Mouse (Mus musculus) midbrain, embryonic 15.5 days (tissue): ENCODE measurements around the gene March4. TPM values are rescaled to one million over a fixed set of nuclear protein-coding genes. Genes with fewer than 3 reads are reported as not detected.

ENCODE experiments used
- ATAC-seq: fragments of 200-750 bp; cut with Nextera tagmentation; replicated peaks from 2 replicates; pipeline ENCODE4 v1.8.0; 2017; ENCODE audit warnings: moderate TSS enrichment
- H3K27ac ChIP-seq: fragments of 300-500 bp; sonication (generic); 2 replicates; pipeline ENCODE4 v1.5.1; 2015; ENCODE audit warnings: mild to moderate bottlenecking, inconsistent platforms
- H3K27me3 ChIP-seq: fragments of 300-500 bp; sonication (generic); replicated peaks from 2 replicates; pipeline ENCODE4 v1.6.1; 2015; ENCODE audit warnings: inconsistent platforms
- H3K36me3 ChIP-seq: fragments of 300-500 bp; sonication (generic); replicated peaks from 2 replicates; pipeline ENCODE4 v1.6.1; 2015; ENCODE audit warnings: inconsistent platforms
- H3K4me1 ChIP-seq: fragments of 300-500 bp; sonication (generic); 2 replicates; pipeline ENCODE4 v1.6.1; 2015; ENCODE audit warnings: inconsistent platforms
- H3K4me2 ChIP-seq: fragments of 300-500 bp; sonication (generic); 2 replicates; pipeline ENCODE4 v1.6.1; 2015; ENCODE audit warnings: inconsistent platforms, mild to moderate bottlenecking, moderate library complexity
- H3K4me3 ChIP-seq: fragments of 300-500 bp; sonication (generic); 2 replicates; pipeline ENCODE4 v1.5.1; 2015; ENCODE audit warnings: mild to moderate bottlenecking, inconsistent platforms
- H3K9ac ChIP-seq: fragments of 300-500 bp; sonication (generic); 2 replicates; pipeline ENCODE4 v1.6.1; 2015; ENCODE audit warnings: mild to moderate bottlenecking, inconsistent platforms
- H3K9me3 ChIP-seq: fragments of 300-500 bp; sonication (generic); 2 replicates; pipeline ENCODE4 v1.6.1; 2016; ENCODE audit warnings: inconsistent platforms
- WGBS: fragments of 180-500 bp; shearing (Covaris S2); methylation state at CpG from one replicate; pipeline ENCODE4 v1.1.7; 2015; ENCODE audit warnings: mixed read lengths; 5-methylcytosine and 5-hydroxymethylcytosine counted together
- polyA plus RNA-seq: library from polyadenylated mRNA; unstranded; fragments of >200 nt; fragmentation: Nextera tagmentation; extraction: Ambion mirVana; gene quantifications from 2 replicates; pipeline ENCODE4 v1.2.1, GENCODE M21; 2015

The March4 gene
- polyA plus RNA-seq, 1 experiment from 2014 or later: 7.9 TPM

DNA sequence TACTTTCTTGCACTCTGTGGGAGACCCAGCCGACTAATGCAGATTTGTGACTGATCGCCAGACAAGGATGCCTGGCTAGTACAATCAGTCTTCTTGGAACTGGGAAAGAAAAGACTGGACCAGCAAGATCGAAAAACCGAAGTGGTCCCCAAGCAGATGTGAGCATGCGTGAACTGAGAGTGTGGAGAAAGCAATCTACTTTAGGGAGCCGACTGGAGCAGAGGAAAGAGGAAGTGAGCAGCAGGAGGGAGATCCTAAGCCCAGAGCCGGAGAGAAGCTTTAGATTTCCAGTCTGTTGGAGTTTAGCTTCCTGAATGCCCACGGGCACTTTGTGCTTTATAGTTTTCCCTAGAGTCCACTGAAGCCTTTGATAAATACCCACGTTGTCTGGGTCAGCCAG lies 30.3 kb upstream of the March4 start:
- Histone ChIP-seq H3K9me3 (no peaks in the 10 kb centered on the region), H3K27ac (peak overlapping the region; percentile 40), H3K9ac (no peak overlapping the region), H3K4me2 (peak overlapping the region; percentile 40), H3K4me1 (peaks cover 5% of the 10 kb centered on the region), H3K4me3 (peak overlapping the region; percentile 28), H3K27me3 (no peaks in the 10 kb centered on the region), H3K36me3 (no peaks in the 10 kb centered on the region)
- ATAC-seq: peak; percentile 67; the same call in 1 of the 2 replicates
- WGBS: 23% methylated on average over 9 of the region's 9 CpGs

DNA sequence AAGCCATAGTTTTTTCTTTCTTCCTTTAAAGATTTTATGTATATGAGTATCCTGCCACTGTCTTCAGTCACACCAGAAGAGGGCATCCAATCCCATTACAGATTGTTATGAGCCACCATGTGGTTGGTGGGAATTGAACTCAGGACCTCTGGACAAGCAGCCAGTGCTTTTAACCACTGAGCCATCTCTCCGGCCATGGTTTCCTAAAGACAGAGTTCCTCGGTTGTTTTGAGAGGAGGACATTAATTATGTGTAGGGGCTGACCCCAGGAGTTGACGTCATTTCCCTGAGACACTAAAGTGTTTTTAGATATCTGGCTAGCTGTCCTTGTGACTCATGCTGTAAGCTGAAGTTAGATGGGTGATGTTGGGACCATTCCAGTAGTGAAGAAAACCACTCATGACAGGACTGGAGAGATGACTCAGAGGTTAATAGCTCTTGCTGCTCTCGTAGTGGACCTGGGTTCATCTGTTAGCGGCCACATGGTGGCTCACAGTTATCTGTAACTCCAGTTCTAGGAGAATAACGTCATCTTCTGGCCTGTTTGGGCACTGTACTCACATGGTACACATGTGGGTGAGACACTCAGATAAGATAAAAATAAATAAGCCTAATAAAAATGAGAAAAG lies 27.7 kb upstream of the March4 start:
- H3K36me3 ChIP-seq: no peaks in the 10 kb centered on the region
- no peak overlapping the region for H3K9ac ChIP-seq
- ATAC-seq: no peak
- H3K9me3 ChIP-seq: no peaks in the 10 kb centered on the region
- no peaks in the 10 kb centered on the region for H3K27me3 ChIP-seq
- H3K4me3 ChIP-seq: no peak overlapping the region
- H3K4me2 ChIP-seq: no peak overlapping the region
- no peak overlapping the region for H3K27ac ChIP-seq
- H3K4me1 ChIP-seq: peaks cover 5% of the 10 kb centered on the region
- 86% methylated on average over 6 of the region's 6 CpGs for WGBS

DNA sequence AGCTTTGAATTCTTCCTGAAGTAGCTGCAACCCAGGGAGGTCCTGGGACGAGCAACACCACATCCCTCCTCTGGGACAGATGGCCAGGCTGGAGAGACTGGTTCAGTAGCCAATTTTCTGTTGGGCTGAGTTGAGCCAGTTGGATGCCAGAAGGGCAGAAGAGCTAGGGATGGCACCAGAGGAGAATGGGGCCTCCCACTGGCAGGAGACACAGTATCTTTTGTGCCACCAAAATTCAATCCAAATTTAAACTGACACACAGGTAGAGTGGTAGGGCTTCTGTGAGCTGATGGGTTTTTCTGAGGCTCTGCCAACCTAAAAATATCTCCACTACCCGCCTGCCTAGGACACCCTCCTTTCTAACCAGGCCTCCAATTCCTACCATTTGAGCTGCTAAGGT lies 21.9 kb upstream of the March4 start:
- no peaks in the 10 kb centered on the region for H3K9me3 ChIP-seq
- no peaks in the 10 kb centered on the region for H3K4me1 ChIP-seq
- H3K9ac ChIP-seq: no peak overlapping the region
- WGBS: 66% methylated on average over 2 of the region's 2 CpGs
- no peak overlapping the region for H3K27ac ChIP-seq
- ATAC-seq: no peak
- H3K36me3 ChIP-seq: no peaks in the 10 kb centered on the region
- H3K4me3 ChIP-seq: no peak overlapping the region
- no peak overlapping the region for H3K4me2 ChIP-seq
- no peaks in the 10 kb centered on the region for H3K27me3 ChIP-seq

DNA sequence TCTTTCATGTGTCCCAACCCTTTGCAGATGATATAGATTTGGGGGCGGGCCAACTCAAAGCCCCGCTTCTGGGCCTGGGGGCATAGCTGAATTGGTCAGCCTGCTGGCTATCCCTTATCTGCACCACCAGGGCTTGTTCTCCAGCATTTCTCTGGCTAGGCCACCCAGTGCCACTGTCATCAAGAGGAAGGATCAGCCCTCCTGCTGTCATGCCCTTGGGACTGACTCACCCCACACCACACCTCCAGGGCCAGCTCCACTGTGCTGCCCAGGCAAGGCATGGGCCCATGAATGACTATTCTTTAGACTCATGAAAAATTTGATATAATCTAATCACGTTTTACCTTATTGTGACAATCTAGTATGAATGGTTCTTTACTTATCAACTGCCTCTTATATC lies 19.7 kb upstream of the March4 start:
- H3K9ac ChIP-seq: no peak overlapping the region
- no peak overlapping the region for H3K27ac ChIP-seq
- H3K4me3 ChIP-seq: no peak overlapping the region
- 86% methylated on average over 3 of the region's 3 CpGs for WGBS
- H3K4me2 ChIP-seq: no peak overlapping the region
- H3K9me3 ChIP-seq: no peaks in the 10 kb centered on the region
- H3K27me3 ChIP-seq: no peaks in the 10 kb centered on the region
- no peaks in the 10 kb centered on the region for H3K36me3 ChIP-seq
- no peaks in the 10 kb centered on the region for H3K4me1 ChIP-seq
- ATAC-seq: no peak

DNA sequence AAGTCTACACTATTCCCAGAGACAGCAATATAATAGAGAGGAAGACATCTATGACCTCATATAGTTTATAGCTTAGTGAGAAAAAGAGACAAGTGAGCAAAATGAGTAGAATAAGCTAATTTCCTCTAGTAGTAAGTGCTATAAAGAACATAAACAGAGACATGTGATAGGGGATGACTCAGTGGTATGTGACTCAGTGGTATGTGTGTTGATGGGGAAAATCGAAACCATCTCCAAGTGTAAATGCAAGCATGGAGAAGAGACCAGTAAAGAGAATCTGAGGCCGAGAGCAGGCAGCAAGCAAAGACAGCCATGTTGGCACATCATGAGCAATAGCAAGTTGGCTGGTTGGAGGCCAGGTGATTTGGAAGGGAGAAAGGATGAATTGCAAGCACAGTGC lies 13.6 kb upstream of the March4 start:
- Histone ChIP-seq H3K4me3 (no peak overlapping the region), H3K4me1 (no peaks in the 10 kb centered on the region), H3K36me3 (no peaks in the 10 kb centered on the region), H3K4me2 (no peak overlapping the region), H3K9ac (no peak overlapping the region), H3K9me3 (no peaks in the 10 kb centered on the region), H3K27ac (no peak overlapping the region), H3K27me3 (no peaks in the 10 kb centered on the region)
- no peak for ATAC-seq
- WGBS: 79% methylated on average over 2 of the region's 2 CpGs

DNA sequence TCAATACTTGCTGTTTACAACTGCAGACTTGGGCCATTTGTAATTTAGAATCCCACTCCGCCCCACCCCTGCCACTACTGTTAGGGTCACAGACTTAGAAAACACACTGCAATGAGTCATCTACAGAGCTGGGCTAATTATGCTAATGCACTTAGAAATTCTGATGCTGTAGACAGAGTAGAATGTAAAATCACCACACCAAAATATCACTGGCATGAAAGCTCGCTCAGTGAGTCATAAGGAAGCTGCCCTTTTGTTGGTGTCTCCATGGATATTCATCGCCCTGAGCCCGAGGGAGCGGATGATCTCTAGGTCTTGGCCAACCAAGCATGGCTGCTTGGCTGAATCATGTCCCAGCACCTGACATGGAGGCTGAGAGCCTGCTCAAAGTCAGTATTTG lies 1.5 kb upstream of the March4 start:
- no peaks in the 10 kb centered on the region for H3K27me3 ChIP-seq
- 62% methylated on average over 5 of the region's 5 CpGs for WGBS
- peak overlapping the region; percentile 86; the same call in 1 of the 2 replicates for H3K4me2 ChIP-seq
- no peak overlapping the region for H3K27ac ChIP-seq
- no peak overlapping the region for H3K4me3 ChIP-seq
- peaks cover 35% of the 10 kb centered on the region for H3K4me1 ChIP-seq
- H3K9me3 ChIP-seq: no peaks in the 10 kb centered on the region
- H3K36me3 ChIP-seq: no peaks in the 10 kb centered on the region
- ATAC-seq: no peak
- H3K9ac ChIP-seq: no peak overlapping the region

DNA sequence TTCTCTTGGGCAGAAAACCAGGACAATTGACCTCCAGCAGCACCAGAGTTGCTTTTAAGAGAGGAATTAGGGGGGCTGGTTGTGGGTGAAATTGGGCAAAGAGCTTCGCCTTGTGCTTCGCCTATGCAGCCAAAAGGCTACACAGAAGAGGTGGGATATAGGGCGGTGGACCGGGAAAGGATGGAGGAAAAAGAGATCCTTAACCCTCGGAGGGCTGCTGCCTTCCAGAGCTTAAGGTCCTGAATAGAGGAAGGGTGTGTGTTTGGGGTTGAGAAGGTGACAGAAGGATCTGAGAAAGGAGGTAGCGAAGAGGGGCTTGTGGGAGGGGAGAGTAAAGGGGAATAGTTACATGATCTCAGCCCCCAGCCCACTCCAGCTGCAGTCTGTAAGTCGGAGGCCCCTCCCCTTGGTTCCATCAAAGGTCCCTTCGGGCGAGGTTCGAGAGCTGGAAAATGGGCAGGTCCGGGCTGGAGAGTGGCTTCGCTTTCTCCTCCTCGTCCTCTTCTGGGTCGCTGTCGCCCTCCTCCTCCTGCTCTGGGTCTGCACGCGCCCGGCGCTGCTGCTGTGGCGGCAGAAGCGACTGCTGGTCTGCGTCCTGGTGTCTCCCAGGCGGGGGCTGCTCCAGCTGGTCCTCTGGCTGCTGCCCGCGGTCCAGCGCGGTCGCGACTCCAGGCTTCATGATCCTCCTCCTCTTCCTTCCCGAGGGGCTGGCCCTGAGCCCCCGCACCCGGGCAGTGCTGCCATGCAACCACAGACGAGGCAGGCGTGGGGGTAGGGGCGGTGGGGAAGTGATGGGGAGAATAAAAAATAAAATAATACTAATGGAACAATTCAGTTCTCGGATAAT lies 782 bp downstream of the March4 start:
- Histone ChIP-seq H3K36me3 (no peaks in the 10 kb centered on the region), H3K9me3 (no peaks in the 10 kb centered on the region), H3K4me1 (peaks cover 54% of the 10 kb centered on the region), H3K4me3 (peak overlapping the region; percentile 78), H3K27ac (peak overlapping the region; percentile 85), H3K9ac (peak overlapping the region; percentile 86), H3K4me2 (peak overlapping the region; percentile 86), H3K27me3 (no peaks in the 10 kb centered on the region)
- peak; percentile 77 for ATAC-seq
- 2% methylated on average over 33 of the region's 36 CpGs for WGBS

DNA sequence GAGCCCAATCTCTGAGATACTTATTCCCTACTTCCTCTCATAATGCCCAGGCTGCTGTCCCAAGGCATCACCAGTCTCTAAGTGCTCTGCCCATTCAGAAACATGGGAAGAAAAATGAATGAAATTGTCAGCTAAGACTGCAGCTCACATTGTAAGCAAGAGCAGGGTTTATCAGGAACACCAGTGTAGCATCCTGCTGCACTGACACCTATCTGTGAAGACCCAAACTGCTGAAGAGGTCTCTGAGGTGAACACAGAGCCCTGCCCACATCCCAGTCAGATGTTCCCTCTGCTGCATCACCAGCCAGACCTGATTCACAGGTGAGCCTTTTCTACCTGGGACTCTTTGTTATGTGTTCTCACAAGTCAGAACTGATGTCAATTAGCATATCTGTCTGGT lies 3.3 kb downstream of the March4 start:
- Histone ChIP-seq H3K27ac (no peak overlapping the region), H3K4me1 (peaks cover 60% of the 10 kb centered on the region), H3K4me2 (peak overlapping the region; percentile 86), H3K9me3 (no peaks in the 10 kb centered on the region), H3K27me3 (no peaks in the 10 kb centered on the region), H3K9ac (peak overlapping the region; percentile 20; the same call in 1 of the 2 replicates), H3K36me3 (no peaks in the 10 kb centered on the region), H3K4me3 (peak overlapping the region; percentile 78)
- ATAC-seq: no peak

DNA sequence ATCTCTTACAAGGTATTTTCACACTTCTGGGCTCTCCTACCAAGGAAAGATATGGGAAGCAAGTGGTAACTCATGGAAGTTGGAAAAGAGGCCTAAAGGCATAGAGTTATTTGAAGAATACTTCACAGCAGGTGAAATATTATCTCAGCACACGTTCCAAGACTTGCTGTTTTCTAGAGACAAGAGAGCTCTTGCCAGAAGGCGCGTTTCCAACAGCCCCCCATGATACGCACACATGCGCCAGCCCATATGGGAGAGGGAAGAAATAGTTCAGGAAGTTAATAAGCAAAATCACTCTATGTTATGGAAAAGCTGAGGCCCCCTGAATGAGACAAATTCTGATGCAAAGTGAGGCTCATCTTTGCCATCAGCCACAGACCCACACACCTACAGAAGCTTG lies 3.8 kb downstream of the March4 start:
- H3K27me3 ChIP-seq: no peaks in the 10 kb centered on the region
- H3K4me2 ChIP-seq: peak overlapping the region; percentile 86
- peaks cover 55% of the 10 kb centered on the region for H3K4me1 ChIP-seq
- H3K4me3 ChIP-seq: peak overlapping the region; percentile 78
- H3K27ac ChIP-seq: no peak overlapping the region
- 0 out of 2 replicates have a peak overlapping the region, but pooled peaks have one; percentile 20 for H3K9ac ChIP-seq
- no peaks in the 10 kb centered on the region for H3K36me3 ChIP-seq
- H3K9me3 ChIP-seq: no peaks in the 10 kb centered on the region
- no peak for ATAC-seq
- 76% methylated on average over 5 of the region's 5 CpGs for WGBS

DNA sequence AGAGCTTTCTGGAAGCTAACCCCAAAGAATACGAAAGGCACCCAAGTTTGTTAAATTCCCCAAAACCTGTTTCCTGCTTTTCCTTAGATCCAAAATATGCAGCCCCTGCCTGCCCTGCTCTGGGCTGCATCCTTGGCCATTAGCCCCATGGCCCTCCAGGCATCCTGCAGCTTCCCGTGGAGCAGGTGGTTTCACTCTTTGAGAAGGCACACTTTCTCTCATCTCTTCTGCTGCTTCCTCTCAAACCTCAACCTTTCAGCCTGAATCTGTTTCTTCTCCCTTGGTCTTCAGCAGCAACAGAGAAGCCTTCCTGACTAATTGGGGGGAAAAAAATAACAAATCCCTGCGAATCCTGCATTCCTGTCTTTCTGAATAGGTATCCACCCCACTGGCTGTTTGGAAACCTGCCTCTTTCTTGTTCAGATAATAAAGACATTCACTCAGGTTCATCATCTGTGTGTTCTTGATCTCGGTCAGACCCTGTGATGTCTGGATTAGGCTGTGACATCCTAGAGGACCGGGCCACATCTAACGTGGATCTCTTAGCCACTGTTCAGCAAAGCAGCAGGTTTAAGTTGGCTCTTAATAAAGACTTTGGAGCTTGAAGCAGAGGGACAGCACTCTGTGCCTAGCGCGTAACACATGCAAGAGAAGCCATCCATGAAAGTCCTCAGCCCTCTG lies 6.1 kb downstream of the March4 start:
- Histone ChIP-seq H3K36me3 (no peaks in the 10 kb centered on the region), H3K27me3 (no peaks in the 10 kb centered on the region), H3K4me1 (peaks cover 46% of the 10 kb centered on the region), H3K9ac (no peak overlapping the region), H3K27ac (no peak overlapping the region), H3K4me3 (no peak overlapping the region), H3K9me3 (no peaks in the 10 kb centered on the region), H3K4me2 (peak overlapping the region; percentile 86; the same call in 1 of the 2 replicates)
- peak; percentile 37; the same call in 1 of the 2 replicates for ATAC-seq
- 61% methylated on average over 8 of the region's 8 CpGs for WGBS

DNA sequence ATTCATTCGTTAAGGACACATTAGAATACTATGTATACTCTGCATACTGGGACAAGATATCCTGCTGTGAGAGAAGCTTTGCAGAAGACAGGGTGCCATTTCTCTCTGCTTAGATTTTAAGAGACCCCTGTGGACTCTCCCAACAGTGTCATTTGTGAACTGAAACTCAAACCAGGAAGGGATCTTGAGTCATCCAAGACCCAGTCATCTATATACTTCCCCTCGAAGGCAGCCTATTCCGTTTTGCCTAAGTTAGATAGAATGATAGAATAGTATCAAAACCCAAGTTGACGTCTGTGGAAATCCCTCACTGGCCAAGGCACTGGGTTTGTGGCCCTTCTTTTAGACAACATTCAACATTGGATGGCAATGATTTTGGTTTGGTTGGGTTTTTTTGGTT lies 7.5 kb downstream of the March4 start:
- no peaks in the 10 kb centered on the region for H3K27me3 ChIP-seq
- H3K4me3 ChIP-seq: no peak overlapping the region
- H3K4me2 ChIP-seq: no peak overlapping the region
- ATAC-seq: no peak
- H3K27ac ChIP-seq: no peak overlapping the region
- peaks cover 33% of the 10 kb centered on the region for H3K4me1 ChIP-seq
- no peaks in the 10 kb centered on the region for H3K36me3 ChIP-seq
- no peaks in the 10 kb centered on the region for H3K9me3 ChIP-seq
- WGBS: 87% methylated on average over 4 of the region's 4 CpGs
- H3K9ac ChIP-seq: no peak overlapping the region

DNA sequence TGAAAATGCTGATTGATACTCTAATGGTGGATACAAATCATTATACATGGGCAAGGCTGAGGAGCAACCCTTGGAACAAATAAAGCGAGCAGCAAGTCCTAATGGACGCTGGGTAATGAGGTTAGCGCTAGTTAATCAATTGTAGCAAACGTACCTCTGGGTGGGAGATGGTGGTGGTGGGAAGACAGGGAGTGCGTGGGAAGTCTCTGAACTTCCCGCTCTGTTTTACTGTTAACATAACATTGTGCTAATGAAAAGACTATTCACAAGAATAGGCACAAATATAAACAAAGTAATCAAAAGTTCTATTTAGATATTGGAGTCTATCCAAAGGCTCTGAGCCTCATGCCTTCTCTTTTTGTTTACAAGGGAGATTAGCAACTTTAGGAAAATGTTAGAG lies 13.1 kb downstream of the March4 start:
- Histone ChIP-seq H3K27ac (no peak overlapping the region), H3K27me3 (no peaks in the 10 kb centered on the region), H3K4me2 (no peak overlapping the region), H3K9ac (no peak overlapping the region), H3K36me3 (no peaks in the 10 kb centered on the region), H3K4me3 (no peak overlapping the region), H3K4me1 (no peaks in the 10 kb centered on the region), H3K9me3 (no peaks in the 10 kb centered on the region)
- 76% methylated on average over 6 of the region's 6 CpGs for WGBS
- ATAC-seq: no peak
